Comparison of ENCODE assay signal across 13 mouse cellular contexts in genomic region chr11:84599267-84599841, GRCm38 (mm10).
DNase-seq lines count a peak whose midpoint lies in the region; ATAC-seq and TF ChIP-seq lines count a peak whose summit lies in the region.
"Had no signal": no experiment of that assay in that cellular context is flagged by ENCODE, and none has a peak within 500 bp of the region (broad histone marks: within the 10 kb centered on the region; RNA-seq: fewer than 3 reads in every experiment).

No protein-coding gene starts in this region.

- TF ChIP-seq CTCF in forebrain, postnatal 0 days (IDR thresholded peaks at IDR 0.05; ENCODE audit: low read depth): no peak
- no peak for TF ChIP-seq CTCF in stomach, postnatal 0 days (IDR thresholded peaks at IDR 0.05; ENCODE audit: low read depth)

- no peak overlapping the region for H3K4me2 ChIP-seq in forebrain, embryonic 14.5 days (ENCODE audit: low read length)
- H3K4me2 ChIP-seq in forebrain, postnatal 0 days (ENCODE audit: low read depth): no peak overlapping the region
- 0 out of 2 replicates have a peak overlapping the region, but pooled peaks have one; percentile 14 for H3K4me2 ChIP-seq in stomach, embryonic 14.5 days (replicated peaks; ENCODE audit: low read depth, low read length)
- no peak overlapping the region for H3K4me2 ChIP-seq in stomach, postnatal 0 days (replicated peaks; ENCODE audit: low read depth)
- H3K4me2 ChIP-seq in limb, embryonic 12.5 days: peak overlapping the region; percentile 54
- H3K4me2 ChIP-seq: stomach, embryonic 15.5 days had no signal

- intact Hi-C loops in gastrocnemius, postnatal 36 days (cut with DNase I): no loop called here

- H3K4me3 ChIP-seq in forebrain, embryonic 14.5 days (ENCODE audit: low read depth, low read length): no peak overlapping the region
- no peak overlapping the region for H3K4me3 ChIP-seq in forebrain, postnatal 0 days (ENCODE audit: low read depth, low read length)
- no peak overlapping the region for H3K4me3 ChIP-seq in stomach, embryonic 14.5 days (ENCODE audit: low read depth, low read length)
- H3K4me3 ChIP-seq in stomach, postnatal 0 days (ENCODE audit: low read depth, low read length): no peak overlapping the region
- H3K4me3 ChIP-seq in limb, embryonic 12.5 days (replicated peaks): peak overlapping the region; percentile 24
- H3K4me3 ChIP-seq: left cerebral cortex, adult 2 months; stomach, embryonic 15.5 days had no signal

- 60% methylated on average over 15 of the region's 15 CpGs for WGBS in forebrain, embryonic 14.5 days
- 48% methylated on average over 15 of the region's 15 CpGs for WGBS in forebrain, postnatal 0 days
- 36% methylated on average over 15 of the region's 15 CpGs for WGBS in stomach, embryonic 14.5 days
- WGBS in stomach, postnatal 0 days: 30% methylated on average over 15 of the region's 15 CpGs
- 16% methylated on average over 15 of the region's 15 CpGs for WGBS in limb, embryonic 12.5 days

- H3K9me3 ChIP-seq in forebrain, embryonic 14.5 days (replicated peaks; ENCODE audit: control insufficient read depth, low read length): no peaks in the 10 kb centered on the region
- no peaks in the 10 kb centered on the region for H3K9me3 ChIP-seq in forebrain, postnatal 0 days (ENCODE audit: low read length)
- no peaks in the 10 kb centered on the region for H3K9me3 ChIP-seq in stomach, embryonic 14.5 days (ENCODE audit: control insufficient read depth, low read depth, low read length)
- H3K9me3 ChIP-seq in stomach, postnatal 0 days (ENCODE audit: control insufficient read depth, low read length): no peaks in the 10 kb centered on the region
- H3K9me3 ChIP-seq in limb, embryonic 12.5 days: no peaks in the 10 kb centered on the region
- H3K9me3 ChIP-seq: stomach, embryonic 15.5 days had no signal

- peak; percentile 23 for DNase-seq in forebrain, embryonic 14.5 days (ENCODE audit: low spot score)
- DNase-seq in forebrain, postnatal 0 days: no peak
- no peak for DNase-seq in stomach, postnatal 0 days (ENCODE audit: low spot score)
- DNase-seq in thymus, postnatal 25 days: no peak
- DNase-seq in gastrocnemius, postnatal 36 days: no peak
- no peak for DNase-seq in right cerebral cortex, adult 2 months (ENCODE audit: low spot score in 2 of 2)
- DNase-seq: B cell, adult 2 months; lung, adult 2 months; right cerebral cortex, postnatal 14 days had no signal

- TF ChIP-seq EP300 in stomach, postnatal 0 days (optimal IDR thresholded peaks at IDR 0.05): no peak

- H3K36me3 ChIP-seq in forebrain, embryonic 14.5 days (ENCODE audit: control insufficient read depth, insufficient read depth, low read length): no peaks in the 10 kb centered on the region
- no peaks in the 10 kb centered on the region for H3K36me3 ChIP-seq in forebrain, postnatal 0 days (ENCODE audit: insufficient read depth)
- no peaks in the 10 kb centered on the region for H3K36me3 ChIP-seq in stomach, embryonic 14.5 days (ENCODE audit: control insufficient read depth, insufficient read depth, low read length)
- no peaks in the 10 kb centered on the region for H3K36me3 ChIP-seq in stomach, postnatal 0 days (ENCODE audit: control insufficient read depth, insufficient read depth, low read length)
- H3K36me3 ChIP-seq in limb, embryonic 12.5 days: no peaks in the 10 kb centered on the region
- H3K36me3 ChIP-seq: stomach, embryonic 15.5 days had no signal

- no peak for ATAC-seq in forebrain, embryonic 14.5 days
- ATAC-seq in forebrain, postnatal 0 days: no peak; the same call in 1 of the 2 replicates
- no peak for ATAC-seq in stomach, embryonic 14.5 days (ENCODE audit: insufficient number of reproducible peaks, insufficient read depth, low FRiP score, low read depth)
- no peak for ATAC-seq in stomach, postnatal 0 days (ENCODE audit: low FRiP score, low TSS enrichment)
- ATAC-seq in limb, embryonic 12.5 days (ENCODE audit: insufficient number of reproducible peaks, insufficient read depth, low FRiP score, low TSS enrichment, low read depth): peak; percentile 70

- no peak overlapping the region for H3K27ac ChIP-seq in forebrain, embryonic 14.5 days (ENCODE audit: low read depth, low read length)
- H3K27ac ChIP-seq in forebrain, postnatal 0 days (ENCODE audit: low read depth, low read length): no peak overlapping the region
- no peak overlapping the region for H3K27ac ChIP-seq in stomach, embryonic 14.5 days (ENCODE audit: low read length)
- H3K27ac ChIP-seq in stomach, postnatal 0 days (replicated peaks): no peak overlapping the region
- peak overlapping the region; percentile 42; the same call in 1 of the 2 replicates for H3K27ac ChIP-seq in limb, embryonic 12.5 days
- H3K27ac ChIP-seq: left cerebral cortex, adult 2 months; stomach, embryonic 15.5 days had no signal

- no peaks in the 10 kb centered on the region for H3K4me1 ChIP-seq in forebrain, embryonic 14.5 days (ENCODE audit: control insufficient read depth, insufficient read depth, low read length)
- H3K4me1 ChIP-seq in forebrain, postnatal 0 days (ENCODE audit: insufficient read depth): no peaks in the 10 kb centered on the region
- H3K4me1 ChIP-seq in stomach, embryonic 14.5 days (ENCODE audit: control insufficient read depth, insufficient read depth, low read length): no peaks in the 10 kb centered on the region
- no peaks in the 10 kb centered on the region for H3K4me1 ChIP-seq in stomach, postnatal 0 days (replicated peaks; ENCODE audit: control insufficient read depth, insufficient read depth)
- peaks cover 46% of the 10 kb centered on the region for H3K4me1 ChIP-seq in limb, embryonic 12.5 days (replicated peaks)
- H3K4me1 ChIP-seq: stomach, embryonic 15.5 days had no signal

- H3K9ac ChIP-seq in forebrain, embryonic 14.5 days (ENCODE audit: low read length): no peak overlapping the region
- H3K9ac ChIP-seq in forebrain, postnatal 0 days: no peak overlapping the region
- no peak overlapping the region for H3K9ac ChIP-seq in stomach, embryonic 14.5 days (replicated peaks; ENCODE audit: low read depth, low read length)
- H3K9ac ChIP-seq in stomach, postnatal 0 days (ENCODE audit: low read length): no peak overlapping the region
- H3K9ac ChIP-seq in limb, embryonic 12.5 days (replicated peaks): peak overlapping the region; percentile 31; the same call in 1 of the 2 replicates
- H3K9ac ChIP-seq: stomach, embryonic 15.5 days had no signal

- H3K27me3 ChIP-seq in forebrain, embryonic 14.5 days (replicated peaks; ENCODE audit: control insufficient read depth, insufficient read depth, low read length): 0 out of 2 replicates have a peak, but pooled peaks cover 3% of the 10 kb centered on the region
- H3K27me3 ChIP-seq in forebrain, postnatal 0 days (ENCODE audit: insufficient read depth, low read length): peaks cover 6% of the 10 kb centered on the region
- H3K27me3 ChIP-seq in stomach, embryonic 14.5 days (ENCODE audit: control insufficient read depth, insufficient read depth, low read length): no peaks in the 10 kb centered on the region
- no peaks in the 10 kb centered on the region for H3K27me3 ChIP-seq in stomach, postnatal 0 days (ENCODE audit: control insufficient read depth, insufficient read depth, low read length)
- H3K27me3 ChIP-seq in limb, embryonic 12.5 days: peaks cover 25% of the 10 kb centered on the region
- H3K27me3 ChIP-seq: stomach, embryonic 15.5 days had no signal

Comparison
In these comparisons a context has a peak if more than half of its experiments do, and no peak if none do; other contexts are left out.
1. H3K4me2 ChIP-seq: peak in stomach, embryonic 14.5 days (single experiment) and limb, embryonic 12.5 days (single experiment); none in forebrain, embryonic 14.5 days (single experiment), forebrain, postnatal 0 days (single experiment) and stomach, postnatal 0 days (single experiment).